Mouse (Mus musculus) adrenal gland, postnatal 10 days (tissue): ENCODE results near the gene Ccs. TPM values are rescaled to one million over a fixed set of nuclear protein-coding genes. Genes with fewer than 3 reads are reported as not detected.
"Not testable (repeated sequence)": the region's sequence is repeated elsewhere in the genome, so short reads cannot be mapped to it uniquely, and the experiment has no call there.

ENCODE experiments used
- DNase-seq: peaks from one replicate; pipeline ENCODE4 v3.0.0; 2021; ENCODE audit warnings: mixed read lengths
- total RNA-seq, 2 experiments: library from RNA; stranded (reverse); gene quantifications; 2 replicates each; pipeline ENCODE4 v1.2.3; 2021

The Ccs gene
- total RNA-seq, 2 experiments from 2014 or later, result 109 to 114 TPM

DNA sequence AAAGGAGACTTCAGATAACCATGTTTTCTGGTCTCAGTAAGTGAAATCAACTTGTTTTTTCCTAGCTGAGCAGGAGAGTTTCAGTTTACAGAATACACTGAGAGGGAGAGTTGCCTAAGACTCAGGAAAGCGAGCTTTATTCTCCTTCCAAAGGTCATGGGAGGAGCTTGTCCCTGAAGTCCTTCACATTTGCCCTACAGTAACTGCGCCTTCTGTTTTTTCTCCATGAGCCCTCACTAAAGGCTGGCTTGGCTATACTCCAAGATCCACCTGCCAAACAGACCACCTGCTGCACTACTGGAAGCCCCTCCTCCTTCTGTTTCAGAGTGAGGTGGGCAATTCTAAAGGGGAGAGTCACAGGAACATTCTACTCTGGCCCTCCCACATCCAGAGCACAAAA is 3.0 kb downstream of the Ccs start:
- peak; percentile 50 for DNase-seq

DNA sequence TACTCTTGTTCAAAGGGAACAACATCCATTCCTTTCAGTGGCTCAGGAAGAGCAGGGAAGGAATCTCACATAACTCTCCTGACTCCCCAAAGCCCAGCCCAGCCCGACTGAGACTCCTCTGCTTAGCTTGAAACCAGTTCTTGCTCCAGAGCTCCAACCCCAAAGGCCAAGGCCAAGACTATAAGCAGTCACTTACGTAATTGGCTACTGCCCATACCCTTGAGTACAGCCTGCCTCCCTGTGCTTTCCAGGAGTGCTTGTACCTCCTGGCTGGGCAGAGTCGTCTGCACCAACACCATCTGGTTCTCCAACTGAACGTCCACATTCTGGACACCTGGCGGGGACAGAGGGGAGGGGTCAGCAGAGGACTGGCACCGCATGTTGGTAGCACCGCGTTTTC is 5.2 kb downstream of the Ccs start:
- peak; percentile 62 for DNase-seq

DNA sequence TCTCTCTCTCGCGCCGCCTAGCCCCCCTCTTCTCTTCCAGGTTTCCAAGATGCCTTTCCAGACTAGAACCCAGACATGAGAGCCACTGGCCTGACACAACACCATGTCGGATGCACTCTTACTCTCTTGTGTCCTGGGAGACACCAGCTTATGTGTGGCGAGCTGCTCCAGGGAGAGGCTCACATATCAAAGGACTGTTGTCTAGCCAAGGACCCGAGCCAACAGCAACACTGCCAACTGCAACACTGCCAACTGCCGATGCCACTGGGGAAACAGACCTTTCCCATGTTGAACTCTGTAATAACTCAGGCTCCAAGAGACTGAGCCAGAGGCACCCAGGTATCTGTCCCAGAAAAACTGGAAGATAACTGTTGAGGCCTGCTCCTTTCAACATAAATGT is 10.0 kb downstream of the Ccs start:
- DNase-seq, result peak; percentile 85

DNA sequence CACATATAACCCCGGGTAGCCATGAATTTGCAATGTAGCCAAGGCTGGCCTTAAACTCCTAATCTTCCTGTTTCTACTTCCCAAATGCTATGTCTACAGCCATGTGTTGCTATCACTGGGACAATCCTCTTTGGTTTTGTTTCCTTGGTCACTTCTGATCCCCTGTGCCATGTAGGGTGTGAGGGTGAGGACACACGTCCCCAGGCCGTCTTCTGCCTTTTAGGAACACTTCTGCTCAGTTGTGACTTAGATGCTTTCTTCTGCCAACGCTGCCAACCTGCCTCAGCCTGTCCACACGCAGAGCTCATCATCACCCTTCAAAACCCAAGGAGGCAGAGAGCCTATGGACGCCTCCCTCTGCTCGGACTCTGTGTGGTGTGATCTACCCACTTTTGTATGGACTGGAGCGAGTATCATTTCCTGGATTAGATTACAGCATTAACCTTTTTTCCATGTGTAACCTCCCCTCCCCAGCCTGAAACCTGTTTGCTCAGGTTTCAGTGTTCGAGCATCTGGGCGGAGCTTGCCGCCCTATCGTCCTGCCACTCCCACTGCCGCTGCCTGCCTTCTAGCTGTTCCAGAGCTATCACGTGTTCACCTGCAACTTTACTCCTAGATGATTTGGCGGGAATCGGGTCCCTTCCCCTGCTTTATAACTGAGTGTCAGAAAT is 10.6 kb downstream of the Ccs start:
- DNase-seq, result no peak

DNA sequence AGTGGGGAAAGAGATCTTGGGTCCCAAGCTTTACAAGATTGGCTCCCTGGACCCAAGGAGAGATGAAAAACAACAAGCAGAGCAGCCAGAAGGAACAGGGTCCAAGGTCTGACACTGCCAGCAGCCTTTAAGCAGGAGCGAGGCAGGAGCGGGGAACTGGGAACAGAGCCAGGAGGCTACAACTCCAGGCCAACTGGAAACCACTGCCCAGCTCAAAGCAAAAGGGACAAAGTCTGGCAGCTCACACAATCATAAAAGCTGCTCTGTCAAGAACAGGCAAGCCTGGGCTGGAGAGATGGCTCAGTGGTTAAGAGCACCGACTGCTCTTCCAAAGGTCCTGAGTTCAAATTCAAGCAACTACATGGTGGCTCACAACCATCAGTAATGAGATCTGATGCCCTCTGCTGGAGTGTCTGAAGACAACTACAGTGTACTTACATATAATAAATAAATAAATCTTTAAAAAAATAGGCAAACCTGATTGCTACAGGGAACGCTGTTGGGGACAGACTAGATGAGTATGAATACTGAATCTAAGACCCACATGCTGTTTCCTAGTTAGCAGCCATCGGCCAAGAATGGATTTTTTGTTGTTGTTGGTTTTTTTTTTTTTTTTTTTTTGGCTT is 18.3 kb downstream of the Ccs start:
- DNase-seq, result peak; percentile 89

DNA sequence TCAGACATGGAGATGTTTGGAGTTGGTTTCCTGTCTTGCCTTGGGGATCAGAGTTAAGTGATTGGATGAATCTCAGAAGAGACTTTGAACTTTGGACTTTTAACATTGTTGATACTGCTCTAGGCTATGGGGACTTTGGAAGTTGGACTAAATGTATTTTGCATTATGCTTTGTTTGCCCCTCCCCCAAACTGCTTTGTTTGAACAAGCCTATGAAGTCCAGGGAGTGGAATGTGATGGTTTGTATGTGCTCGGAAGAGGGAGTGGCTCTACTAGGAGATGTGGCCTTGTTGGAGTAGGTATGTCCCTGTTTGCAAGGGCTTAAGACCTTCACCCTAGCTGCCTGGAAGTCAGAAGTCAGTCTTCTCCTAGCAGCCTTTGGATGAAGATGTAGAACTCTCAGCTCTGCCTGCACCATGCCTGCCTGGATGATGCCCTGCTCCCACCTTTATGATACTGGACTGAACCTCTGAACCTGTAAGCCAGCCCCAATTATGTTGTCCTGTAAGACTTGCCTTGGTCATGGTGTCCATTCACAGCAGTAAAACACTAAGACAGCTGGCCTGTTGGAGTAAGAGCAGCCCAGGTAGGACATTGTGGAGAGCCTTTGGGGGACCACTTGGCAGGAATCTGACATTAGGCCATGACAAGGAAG is 21.8 kb downstream of the Ccs start:
- DNase-seq, result no peak

DNA sequence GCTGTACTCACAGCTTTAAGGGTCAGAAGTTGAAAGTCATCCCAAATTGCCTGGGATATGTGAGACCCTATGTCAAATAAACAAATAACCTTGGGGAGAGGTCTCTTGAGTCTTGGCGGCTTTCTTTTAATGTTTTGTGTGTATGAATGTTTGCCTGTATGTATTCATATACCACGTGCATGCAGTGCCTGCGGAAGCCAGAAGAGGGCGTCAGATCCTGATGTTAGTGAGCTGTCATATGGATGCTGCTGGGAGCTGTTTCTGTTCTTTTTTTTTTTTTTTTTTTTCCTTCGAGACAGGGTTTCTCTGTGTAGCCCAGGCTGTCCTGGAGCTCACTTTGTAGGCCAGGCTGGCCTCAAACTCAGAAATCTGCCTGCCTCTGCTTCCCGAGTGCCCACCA is 26.1 kb downstream of the Ccs start:
- DNase-seq, result peak; percentile 50

DNA sequence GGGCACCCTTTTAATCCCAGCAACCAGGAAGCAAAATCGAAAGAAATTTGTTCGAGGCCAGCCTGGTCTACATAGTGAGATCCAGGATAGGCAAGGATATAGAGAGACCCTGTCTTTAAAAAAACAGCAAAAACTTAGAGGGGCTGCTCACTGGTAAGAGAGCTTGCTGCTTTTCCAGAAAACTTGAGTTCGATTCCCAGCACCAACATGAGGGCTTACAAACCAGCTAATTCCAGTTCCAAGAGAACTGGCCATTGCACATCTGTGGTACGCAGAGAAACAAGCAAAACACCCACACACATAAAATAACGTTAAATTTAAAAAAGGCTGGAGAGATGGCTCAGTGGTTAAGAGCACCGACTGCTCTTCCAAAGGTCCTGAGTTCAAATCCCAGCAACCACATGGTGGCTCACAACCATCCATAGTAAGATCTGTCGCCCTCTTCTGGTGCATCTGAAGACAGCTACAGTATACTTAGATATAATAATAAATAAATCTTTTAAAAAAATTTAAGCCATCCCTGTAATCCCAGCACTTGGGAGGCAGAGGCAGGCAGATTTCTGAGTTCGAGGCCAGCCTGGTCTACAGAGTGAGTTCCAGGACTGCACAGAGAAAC is 26.7 kb downstream of the Ccs start:
- DNase-seq, result not testable (repeated sequence)

DNA sequence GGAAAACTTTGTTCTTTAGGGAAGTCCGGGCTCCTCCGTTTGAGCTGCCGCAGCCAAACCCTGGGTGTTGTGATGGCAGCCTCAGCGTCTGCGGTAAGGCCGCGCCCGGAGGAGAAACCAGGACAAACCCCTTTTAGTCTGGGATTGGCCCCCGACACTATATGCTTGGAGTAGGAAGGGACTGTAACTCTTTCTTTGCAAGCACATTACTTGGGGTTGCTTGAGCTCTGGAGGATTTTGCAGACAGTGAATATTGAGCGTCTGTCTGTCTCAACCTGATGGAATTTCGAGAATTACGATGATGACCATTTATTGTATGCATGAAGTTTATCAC is 27.3 kb downstream of the Ccs start:
- no peak for DNase-seq

DNA sequence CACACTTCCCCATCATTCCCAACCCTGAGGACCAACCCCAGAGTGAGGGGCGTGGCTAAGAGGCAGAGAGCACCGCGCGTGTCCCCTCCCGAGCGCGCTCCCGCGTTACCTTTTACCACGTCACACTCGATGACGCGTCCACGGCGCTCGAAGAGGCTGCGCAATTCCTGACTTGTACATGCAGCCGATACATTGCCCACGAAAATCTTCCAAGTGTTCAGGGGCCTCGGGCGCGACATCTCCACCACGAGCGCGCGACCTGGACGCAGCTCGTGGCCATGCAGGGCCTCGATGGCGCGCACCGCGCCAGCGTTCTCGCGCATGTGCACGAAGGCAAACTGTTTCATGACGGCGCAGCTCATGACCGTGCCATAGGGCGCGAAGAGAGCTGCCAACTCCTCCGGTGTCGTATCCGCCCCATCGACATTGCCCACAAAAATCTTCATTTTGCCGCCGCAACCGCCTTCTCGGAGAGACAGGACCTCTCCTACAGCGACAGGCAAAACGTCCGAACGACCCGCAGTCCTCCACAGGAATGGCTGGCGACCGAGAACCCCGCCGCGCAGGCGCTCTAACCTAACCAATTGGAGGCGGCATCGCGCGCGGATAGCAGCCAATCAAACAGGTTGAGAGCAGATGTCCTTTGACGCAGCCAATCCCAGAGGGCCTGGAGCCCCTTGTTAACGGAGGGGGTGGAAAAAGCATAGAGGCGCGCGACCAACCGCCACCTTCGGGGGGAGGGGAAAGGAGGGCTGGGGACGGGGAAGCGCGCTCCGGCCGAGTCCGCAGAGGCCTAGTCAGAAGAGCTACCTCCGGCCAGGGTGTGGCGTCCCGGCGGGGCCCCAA is 27.8 kb downstream of the Ccs start, which contains the start of the genes Gm21992 and Rbm14:
Gene Gm21992, minus strand, starts transcription at position 550 of the 846 bp plus-strand sequence.
Gene Rbm14, minus strand, starts transcription at position 572 of the 846 bp plus-strand sequence.
- peak; percentile 98 for DNase-seq

GRCm38 (mm10) chr19:4810746-4811062 is 28.4 kb downstream of the Ccs start:
- no peak for DNase-seq

GRCm38 (mm10) chr19:4810309-4810708 is 28.8 kb downstream of the Ccs start:
- no peak for DNase-seq

DNA sequence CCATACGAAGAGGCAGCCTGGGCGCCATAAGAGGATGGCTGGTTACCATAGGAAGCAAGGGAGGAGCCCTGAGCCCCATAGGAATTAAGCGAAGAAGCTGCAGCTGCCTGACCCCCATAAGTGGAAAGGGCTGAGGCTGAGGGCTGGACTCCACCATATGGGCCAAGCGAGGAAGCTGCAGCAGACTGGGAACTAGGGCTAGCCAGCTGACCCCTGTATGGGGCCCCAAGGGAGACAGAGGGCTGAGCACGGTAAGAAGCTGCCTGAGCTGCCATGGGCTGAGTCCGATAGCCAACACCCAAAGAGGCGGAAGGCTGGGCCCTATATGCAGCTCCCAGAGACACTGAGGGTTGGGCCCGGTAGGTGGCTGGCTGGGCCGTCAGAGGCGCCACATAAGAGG is 35.8 kb downstream of the Ccs start:
- no peak for DNase-seq

- DNase-seq, result no peak
These were observed 36.4 kb downstream of the Ccs start for GRCm38 (mm10) chr19:4802691-4803091.

DNA sequence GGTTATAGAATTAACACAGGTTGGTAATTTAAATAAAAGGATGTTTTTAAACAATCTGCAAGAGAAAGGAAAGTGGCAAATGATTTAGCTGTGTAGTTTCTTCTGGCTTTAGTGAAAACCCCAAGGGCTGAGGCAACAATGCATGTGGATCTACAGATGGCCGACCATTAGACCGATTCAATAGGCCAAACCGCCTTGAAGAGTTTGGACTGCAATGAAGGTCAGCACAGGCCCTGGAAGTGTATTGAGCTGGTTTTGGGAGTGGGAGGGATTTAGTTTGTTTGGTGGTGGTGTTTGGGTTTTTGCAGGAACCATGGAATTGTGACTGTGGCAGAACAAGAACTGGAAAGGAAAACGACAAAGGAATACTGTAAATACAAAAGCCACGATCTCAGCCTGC is 40.0 kb downstream of the Ccs start:
- DNase-seq, result no peak

GRCm38 (mm10) chr19:4797846-4798245 is 41.3 kb downstream of the Ccs start:
- DNase-seq, result no peak

- no peak for DNase-seq
These were observed 43.2 kb downstream of the Ccs start for GRCm38 (mm10) chr19:4795929-4796328.

GRCm38 (mm10) chr19:4793831-4794422 is 45.2 kb downstream of the Ccs start, which contains the start of gene Rbm4:
Gene Rbm4 (minus strand): TSS chr19:4793901.
- DNase-seq, result peak; percentile 98

DNA sequence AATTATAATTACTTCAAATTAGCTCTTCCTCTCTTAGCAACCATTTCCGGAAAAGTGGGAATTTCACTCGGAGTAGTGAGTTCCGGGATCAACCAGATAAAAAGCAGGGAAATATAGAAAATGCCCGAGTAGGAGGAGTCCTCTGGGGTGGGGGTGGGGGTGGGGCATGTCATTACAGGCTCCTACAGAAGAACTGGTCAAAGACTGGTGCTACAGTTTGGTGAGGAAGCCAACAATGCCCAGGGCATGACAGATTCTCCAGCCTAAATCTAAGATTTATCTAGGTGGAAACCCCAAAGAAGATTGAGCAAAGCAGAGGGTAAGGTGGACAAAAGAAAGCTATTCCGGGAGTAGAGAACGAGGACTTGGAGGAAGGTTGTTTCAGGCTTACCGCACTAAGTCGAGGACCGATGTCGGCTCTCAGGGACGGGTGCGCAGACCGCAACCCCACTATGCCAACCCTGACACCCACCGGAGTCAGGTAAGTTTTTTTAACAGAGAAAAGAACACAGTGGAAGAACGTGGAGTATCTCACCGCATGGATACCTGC is 45.8 kb downstream of the Ccs start:
- no peak for DNase-seq

DNA sequence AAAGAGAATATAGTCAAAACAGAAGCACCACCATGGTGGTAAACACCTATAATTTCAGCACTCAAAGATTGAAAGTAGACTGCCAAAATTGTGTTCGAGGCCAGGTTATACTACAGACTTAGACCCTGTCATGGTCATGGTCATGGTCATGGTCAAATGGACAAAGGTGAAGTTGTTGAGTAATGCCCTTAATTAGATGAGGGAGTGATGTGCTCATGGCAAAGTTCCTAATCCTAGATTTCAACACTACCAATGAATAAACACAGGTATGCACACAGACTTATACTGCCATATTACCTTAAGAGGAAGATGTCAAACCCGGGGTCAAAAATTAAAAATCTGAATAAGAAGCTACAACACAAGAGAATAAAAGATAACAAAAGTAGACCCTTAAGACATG is 52.8 kb downstream of the Ccs start:
- DNase-seq, result no peak

DNA sequence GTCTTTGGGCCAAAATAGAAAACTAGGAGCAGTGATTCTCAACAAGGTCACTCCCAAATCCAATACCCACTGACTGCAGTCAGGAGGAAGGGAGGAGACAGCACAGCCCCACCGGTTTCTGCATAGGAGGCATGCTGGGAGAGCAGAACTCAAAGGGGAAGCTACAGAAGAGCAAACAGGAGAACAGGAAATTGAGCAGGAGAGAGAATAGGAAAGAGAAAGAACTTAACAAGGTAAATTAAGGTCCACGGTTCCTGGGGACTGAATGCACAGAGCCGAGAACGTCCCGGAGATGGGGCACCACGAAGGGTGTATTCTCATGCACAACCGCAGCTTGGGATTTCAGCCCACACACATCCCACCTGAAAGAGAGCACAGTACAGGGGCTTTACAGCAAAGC is 53.9 kb downstream of the Ccs start:
- no peak for DNase-seq

- no peak for DNase-seq
These were observed 56.2 kb downstream of the Ccs start for GRCm38 (mm10) chr19:4782891-4783290.
